Mouse (Mus musculus) kidney, embryonic 15.5 days (tissue): ENCODE results near the gene Tac4. TPM values are rescaled to one million over a fixed set of nuclear protein-coding genes. Genes with fewer than 3 reads are reported as not detected.

Experiments
- ATAC-seq: fragments of 200-750 bp; cut with Nextera tagmentation; replicated peaks from 2 replicates; pipeline ENCODE4 v1.8.0; 2017; ENCODE audit warnings: moderate TSS enrichment; ENCODE audit not compliant: low FRiP score
- H3K27ac ChIP-seq: fragments of 300-500 bp; sonication (generic); 2 replicates; pipeline ENCODE4 v1.5.1; 2015; ENCODE audit warnings: mild to moderate bottlenecking, inconsistent platforms
- H3K27me3 ChIP-seq: fragments of 300-500 bp; sonication (generic); 2 replicates; pipeline ENCODE4 v1.6.1; 2015; ENCODE audit warnings: inconsistent platforms
- H3K36me3 ChIP-seq: fragments of 300-500 bp; sonication (generic); 2 replicates; pipeline ENCODE4 v1.6.1; 2015; ENCODE audit warnings: inconsistent platforms
- H3K4me1 ChIP-seq: fragments of 300-500 bp; sonication (generic); 2 replicates; pipeline ENCODE4 v1.6.1; 2015; ENCODE audit warnings: inconsistent platforms
- H3K4me2 ChIP-seq: fragments of 300-500 bp; sonication (generic); 2 replicates; pipeline ENCODE4 v1.6.1; 2015; ENCODE audit warnings: moderate library complexity, mild to moderate bottlenecking, inconsistent platforms
- H3K4me3 ChIP-seq: fragments of 300-500 bp; sonication (generic); replicated peaks from 2 replicates; pipeline ENCODE4 v1.5.1; 2015; ENCODE audit warnings: mild to moderate bottlenecking, inconsistent platforms
- H3K9ac ChIP-seq: fragments of 300-500 bp; sonication (generic); 2 replicates; pipeline ENCODE4 v1.6.1; 2015; ENCODE audit warnings: mild to moderate bottlenecking, inconsistent platforms
- H3K9me3 ChIP-seq: fragments of 300-500 bp; sonication (generic); replicated peaks from 2 replicates; pipeline ENCODE4 v1.6.1; 2016; ENCODE audit warnings: inconsistent platforms
- WGBS: fragments of 180-500 bp; shearing (Covaris S2); methylation state at CpG from one replicate; pipeline ENCODE4 v1.1.7; 2015; ENCODE audit warnings: mixed read lengths; 5-methylcytosine and 5-hydroxymethylcytosine counted together
- polyA plus RNA-seq: library from polyadenylated mRNA; unstranded; fragments of >200 nt; fragmentation: Nextera tagmentation; extraction: Ambion mirVana; gene quantifications from 2 replicates; pipeline ENCODE4 v1.2.1, GENCODE M21; 2015

Tac4 gene
- polyA plus RNA-seq, 1 experiment from 2014 or later = 0.17 TPM

- Histone ChIP-seq H3K4me3 (no peak overlapping the region), H3K9me3 (no peaks in the 10 kb centered on the region), H3K27ac (peak overlapping the region; percentile 76), H3K4me1 (peaks cover 17% of the 10 kb centered on the region; the same call in 1 of the 2 replicates), H3K27me3 (no peaks in the 10 kb centered on the region), H3K36me3 (peaks cover 15% of the 10 kb centered on the region; the same call in 1 of the 2 replicates), H3K9ac (no peak overlapping the region), H3K4me2 (no peak overlapping the region)
- ATAC-seq = no peak
- WGBS = 34% methylated on average over 11 of the region's 11 CpGs
These were observed 2.6 kb downstream of the Tac4 start for GRCm38 (mm10) chr11:95263816-95264454.

DNA sequence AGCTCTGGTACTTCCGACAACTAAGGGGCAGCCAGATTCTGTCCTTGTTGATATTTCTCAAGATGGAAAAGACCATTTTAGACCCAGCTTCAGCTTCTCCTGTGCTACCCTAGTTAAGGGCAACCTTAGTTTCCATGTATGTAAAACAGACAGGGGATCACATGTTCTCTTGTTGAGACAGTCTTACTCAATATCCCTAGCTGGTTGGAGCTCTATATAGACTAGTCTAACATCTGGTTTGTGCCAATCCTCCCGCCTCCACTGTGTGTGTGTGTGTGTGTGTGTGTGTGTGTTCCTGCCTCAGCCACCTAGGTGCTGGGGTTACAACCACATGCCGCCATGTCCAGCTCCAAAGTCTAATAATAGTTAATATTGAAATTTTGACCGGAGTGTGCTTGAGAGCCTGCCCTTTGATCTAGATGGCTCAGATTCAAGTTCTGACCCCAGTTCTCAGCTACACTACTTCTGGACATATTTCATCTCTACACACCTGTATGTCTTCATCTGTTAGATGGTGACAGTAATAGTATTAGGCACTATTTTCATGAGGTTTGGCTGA, 3.2 kb downstream of the Tac4 start:
- 85% methylated on average over 4 of the region's 4 CpGs for WGBS
- H3K4me1 ChIP-seq = peaks cover 11% of the 10 kb centered on the region; the same call in 1 of the 2 replicates
- ATAC-seq = no peak
- H3K9me3 ChIP-seq = no peaks in the 10 kb centered on the region
- no peak overlapping the region for H3K4me2 ChIP-seq
- peak overlapping the region; percentile 76 for H3K27ac ChIP-seq
- no peaks in the 10 kb centered on the region for H3K27me3 ChIP-seq
- H3K36me3 ChIP-seq = peaks cover 21% of the 10 kb centered on the region; the same call in 1 of the 2 replicates
- H3K4me3 ChIP-seq = no peak overlapping the region
- no peak overlapping the region for H3K9ac ChIP-seq

DNA sequence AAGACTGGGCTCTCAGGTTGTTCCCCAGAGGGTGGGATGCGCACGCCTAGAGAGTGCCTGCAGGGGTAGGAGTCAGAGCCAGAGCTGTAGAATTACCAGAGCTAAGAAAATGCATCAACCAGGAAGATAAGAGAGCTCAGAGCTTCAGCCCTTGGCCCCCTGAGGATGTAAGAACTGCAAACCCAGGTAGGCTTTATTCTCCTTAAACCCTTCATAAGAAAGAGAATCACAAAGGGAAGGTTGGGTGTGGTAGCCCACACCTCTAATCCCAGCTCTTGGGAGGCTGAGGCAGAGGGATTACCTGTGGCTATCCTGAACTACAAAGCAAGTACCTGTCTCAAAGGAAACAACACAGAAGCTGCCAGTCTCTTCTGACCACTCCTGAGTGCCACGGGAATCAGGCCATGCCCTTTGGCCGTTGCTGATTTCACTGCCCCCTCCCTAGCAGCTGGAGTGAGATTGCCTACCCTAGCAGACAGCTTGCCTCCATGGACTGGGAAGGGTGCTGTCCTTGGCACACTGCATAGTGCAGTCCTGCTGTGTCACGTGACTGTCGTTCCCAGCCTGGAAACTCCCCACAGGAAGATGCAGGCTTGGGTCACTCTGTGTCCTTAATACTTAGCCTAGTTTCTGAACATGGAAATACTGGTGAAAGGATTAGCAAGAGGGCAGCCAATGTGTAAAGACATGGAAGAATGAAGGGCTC, 5.4 kb downstream of the Tac4 start:
- Histone ChIP-seq H3K4me2 (no peak overlapping the region), H3K4me1 (0 out of 2 replicates have a peak, but pooled peaks cover 9% of the 10 kb centered on the region), H3K27me3 (no peaks in the 10 kb centered on the region), H3K4me3 (no peak overlapping the region), H3K9me3 (no peaks in the 10 kb centered on the region), H3K9ac (no peak overlapping the region), H3K36me3 (peaks cover 42% of the 10 kb centered on the region), H3K27ac (no peak overlapping the region)
- 58% methylated on average over 6 of the region's 6 CpGs for WGBS
- no peak for ATAC-seq

GRCm38 (mm10) chr11:95273661-95274060, 12.3 kb downstream of the Tac4 start:
- Histone ChIP-seq H3K27ac (no peak overlapping the region), H3K9me3 (no peaks in the 10 kb centered on the region), H3K36me3 (peaks cover 100% of the 10 kb centered on the region), H3K4me2 (no peak overlapping the region), H3K4me1 (no peaks in the 10 kb centered on the region), H3K27me3 (no peaks in the 10 kb centered on the region), H3K4me3 (no peak overlapping the region), H3K9ac (no peak overlapping the region)
- 92% methylated on average over 5 of the region's 5 CpGs for WGBS
- no peak for ATAC-seq

DNA sequence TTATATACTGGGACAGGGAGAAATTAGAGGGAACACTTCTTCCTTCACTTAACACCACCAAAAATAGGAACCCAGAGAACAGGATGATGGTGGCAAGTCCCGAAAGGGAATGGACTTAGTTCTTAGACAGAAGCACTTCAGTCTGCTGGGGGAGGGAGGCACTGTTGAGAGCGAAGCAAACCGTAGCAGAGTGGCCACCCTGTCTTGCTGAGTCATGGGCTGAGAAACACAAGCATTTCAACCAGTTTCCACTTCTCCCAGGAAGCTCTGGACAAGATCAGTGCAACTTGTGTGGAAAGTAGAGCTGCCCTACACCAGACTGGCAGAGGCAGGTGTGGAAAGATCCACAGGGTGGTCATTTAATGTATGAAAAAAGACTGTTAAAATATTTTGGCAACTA, 13.3 kb downstream of the Tac4 start:
- 94% methylated on average over 3 of the region's 3 CpGs for WGBS
- no peak overlapping the region for H3K27ac ChIP-seq

DNA sequence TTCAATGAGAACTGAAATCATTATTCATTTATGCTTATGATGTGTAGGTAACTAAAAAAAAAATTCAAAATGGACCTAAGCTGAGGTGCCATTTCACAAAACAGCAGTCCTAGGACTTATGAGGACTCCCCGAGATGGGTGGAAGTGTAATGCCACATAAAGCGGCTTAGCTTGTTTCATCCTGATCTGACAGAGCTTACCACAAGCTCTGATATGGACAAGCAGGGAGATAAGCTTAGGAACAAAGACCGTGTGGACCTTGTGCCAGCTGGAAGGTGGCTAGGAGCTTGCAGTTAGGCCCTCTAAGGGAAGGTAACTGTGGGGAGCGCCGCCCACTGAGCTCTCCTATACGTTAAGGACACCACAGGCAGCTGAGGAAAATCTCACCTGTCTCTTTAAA, 14.7 kb downstream of the Tac4 start:
- H3K4me3 ChIP-seq = no peak overlapping the region
- H3K27ac ChIP-seq = no peak overlapping the region
- ATAC-seq = no peak
- no peaks in the 10 kb centered on the region for H3K9me3 ChIP-seq
- peaks cover 100% of the 10 kb centered on the region for H3K36me3 ChIP-seq
- H3K4me1 ChIP-seq = no peaks in the 10 kb centered on the region
- H3K4me2 ChIP-seq = no peak overlapping the region
- H3K9ac ChIP-seq = no peak overlapping the region
- no peaks in the 10 kb centered on the region for H3K27me3 ChIP-seq
- WGBS = 90% methylated on average over 6 of the region's 6 CpGs

More for the DNA sequence above, 13.3 kb downstream of the Tac4 start:
- H3K9ac ChIP-seq = no peak overlapping the region
- no peak overlapping the region for H3K4me3 ChIP-seq
- no peaks in the 10 kb centered on the region for H3K27me3 ChIP-seq
- no peaks in the 10 kb centered on the region for H3K9me3 ChIP-seq
- no peaks in the 10 kb centered on the region for H3K4me1 ChIP-seq
- no peak overlapping the region for H3K4me2 ChIP-seq
- no peak for ATAC-seq
- H3K36me3 ChIP-seq = peaks cover 100% of the 10 kb centered on the region

DNA sequence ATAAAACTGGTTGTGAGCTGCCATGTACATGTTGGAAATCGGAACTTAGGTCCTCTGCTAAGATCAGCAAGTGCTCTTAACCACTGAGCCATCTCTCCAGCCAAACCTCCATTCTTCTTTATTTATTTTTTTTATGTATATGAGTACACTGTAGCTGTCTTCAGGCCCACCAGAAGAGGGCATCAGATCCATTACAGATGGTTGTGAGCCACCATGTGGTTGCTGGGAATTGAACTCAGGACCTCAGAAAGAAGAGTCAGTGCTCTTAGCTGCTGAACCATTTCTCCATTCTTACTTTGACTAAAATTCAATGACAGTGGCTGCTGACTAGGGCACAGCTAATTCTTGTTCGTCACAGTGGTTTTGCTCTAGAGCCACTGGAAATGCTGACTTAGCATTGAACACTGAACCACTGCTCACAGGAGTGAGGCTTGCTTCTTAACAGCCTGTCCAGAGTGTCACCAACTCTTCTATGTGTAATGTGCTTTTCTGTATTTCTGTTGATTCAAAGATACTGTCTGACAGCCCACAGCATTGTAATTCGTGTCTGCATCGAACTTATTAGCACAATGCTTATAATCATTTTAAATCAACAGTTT, 17.8 kb downstream of the Tac4 start:
- Histone ChIP-seq H3K4me1 (no peaks in the 10 kb centered on the region), H3K4me2 (no peak overlapping the region), H3K27me3 (no peaks in the 10 kb centered on the region), H3K4me3 (no peak overlapping the region), H3K9me3 (no peaks in the 10 kb centered on the region), H3K36me3 (peaks cover 100% of the 10 kb centered on the region), H3K27ac (no peak overlapping the region), H3K9ac (no peak overlapping the region)
- ATAC-seq = no peak
- 90% methylated on average over 4 of the region's 4 CpGs for WGBS

DNA sequence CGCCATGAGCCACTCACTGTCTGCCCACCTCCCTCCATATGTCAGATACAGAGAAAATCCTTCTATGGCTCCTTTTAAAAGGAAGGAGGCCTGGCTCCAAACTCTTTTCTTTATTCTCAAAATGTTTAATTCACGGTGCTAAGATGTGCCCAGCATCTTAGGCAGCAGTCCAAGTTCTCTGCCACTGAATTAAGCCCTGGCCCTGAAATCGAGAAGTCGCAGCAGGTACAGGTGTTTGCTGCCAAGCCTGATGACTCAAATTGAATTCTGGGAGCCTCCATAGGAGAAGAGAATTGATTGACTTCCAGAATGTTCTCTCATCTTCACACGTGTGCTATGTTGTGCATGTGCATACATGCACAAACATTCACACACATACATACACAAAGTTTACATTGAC, 21.0 kb downstream of the Tac4 start:
- WGBS = 95% methylated on average over 5 of the region's 5 CpGs

DNA sequence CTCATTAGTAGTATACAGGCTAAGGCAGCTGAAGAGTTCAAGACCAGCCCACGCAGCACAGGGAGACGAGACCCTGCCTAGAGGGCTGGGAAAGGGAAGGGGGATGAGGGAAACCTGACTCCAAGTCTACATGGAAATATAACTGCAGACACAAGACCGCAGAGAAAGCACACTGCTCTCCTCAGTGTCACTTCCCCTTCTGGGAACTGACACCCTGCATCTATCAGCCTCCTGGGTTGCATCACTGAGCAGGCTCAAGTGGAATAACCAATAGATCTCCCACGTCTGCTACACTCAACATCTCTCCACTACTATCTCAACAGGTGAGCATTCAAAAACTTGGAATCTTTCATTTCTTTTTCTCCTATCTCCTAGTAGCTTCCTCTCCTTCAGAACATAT, 30.7 kb downstream of the Tac4 start:
- no peak overlapping the region for H3K4me3 ChIP-seq
- no peak overlapping the region for H3K9ac ChIP-seq
- H3K27ac ChIP-seq = no peak overlapping the region
- H3K4me1 ChIP-seq = no peaks in the 10 kb centered on the region
- no peak overlapping the region for H3K4me2 ChIP-seq
- H3K27me3 ChIP-seq = no peaks in the 10 kb centered on the region
- peaks cover 88% of the 10 kb centered on the region for H3K36me3 ChIP-seq
- WGBS = 76% methylated on average over 4 of the region's 4 CpGs
- no peaks in the 10 kb centered on the region for H3K9me3 ChIP-seq
- ATAC-seq = no peak

More for the DNA sequence above, 21.0 kb downstream of the Tac4 start:
- H3K9ac ChIP-seq = no peak overlapping the region
- H3K27ac ChIP-seq = no peak overlapping the region
- no peaks in the 10 kb centered on the region for H3K9me3 ChIP-seq
- peaks cover 99% of the 10 kb centered on the region for H3K36me3 ChIP-seq
- H3K4me1 ChIP-seq = no peaks in the 10 kb centered on the region
- no peaks in the 10 kb centered on the region for H3K27me3 ChIP-seq
- H3K4me2 ChIP-seq = no peak overlapping the region
- no peak for ATAC-seq
- H3K4me3 ChIP-seq = no peak overlapping the region

GRCm38 (mm10) chr11:95293017-95293624, 31.8 kb downstream of the Tac4 start:
- H3K27me3 ChIP-seq = no peaks in the 10 kb centered on the region
- no peak overlapping the region for H3K4me2 ChIP-seq
- H3K9ac ChIP-seq = no peak overlapping the region
- H3K4me3 ChIP-seq = no peak overlapping the region
- H3K27ac ChIP-seq = no peak overlapping the region
- no peaks in the 10 kb centered on the region for H3K4me1 ChIP-seq
- H3K9me3 ChIP-seq = no peaks in the 10 kb centered on the region
- peaks cover 88% of the 10 kb centered on the region for H3K36me3 ChIP-seq
- WGBS = 87% methylated on average over 8 of the region's 8 CpGs
- no peak for ATAC-seq

DNA sequence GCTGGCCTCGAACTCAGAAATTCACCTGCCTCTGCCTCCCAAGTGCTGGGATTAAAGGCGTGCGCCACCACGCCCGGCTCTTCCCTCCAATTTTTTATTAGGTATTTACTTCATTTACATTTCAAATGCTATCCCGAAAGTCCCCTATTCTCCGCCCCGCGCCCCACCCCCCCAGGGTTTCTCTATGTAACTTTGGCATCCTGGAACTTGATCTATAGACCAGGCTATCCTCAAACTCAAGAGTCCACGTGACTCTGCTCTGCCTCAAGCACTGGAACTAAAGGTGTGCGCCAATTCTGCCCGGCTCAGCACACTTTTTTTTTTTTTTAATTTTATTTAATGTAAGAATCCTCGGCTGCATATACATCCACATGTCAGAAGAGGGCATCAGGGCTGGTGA, 34.4 kb downstream of the Tac4 start:
- peaks cover 87% of the 10 kb centered on the region for H3K36me3 ChIP-seq

GRCm38 (mm10) chr11:95298146-95298545, 36.8 kb downstream of the Tac4 start:
- Histone ChIP-seq H3K4me2 (no peak overlapping the region), H3K27me3 (no peaks in the 10 kb centered on the region), H3K4me1 (no peaks in the 10 kb centered on the region), H3K9me3 (no peaks in the 10 kb centered on the region), H3K36me3 (peaks cover 87% of the 10 kb centered on the region), H3K9ac (no peak overlapping the region), H3K4me3 (no peak overlapping the region), H3K27ac (no peak overlapping the region)
- no peak for ATAC-seq
- 22% methylated on average over 2 of the region's 2 CpGs for WGBS

More for the DNA sequence above, 34.4 kb downstream of the Tac4 start:
- Histone ChIP-seq H3K4me1 (no peaks in the 10 kb centered on the region), H3K27ac (no peak overlapping the region), H3K9me3 (no peaks in the 10 kb centered on the region), H3K27me3 (no peaks in the 10 kb centered on the region), H3K4me3 (no peak overlapping the region), H3K9ac (no peak overlapping the region), H3K4me2 (no peak overlapping the region)
- no peak for ATAC-seq
- 94% methylated on average over 13 of the region's 13 CpGs for WGBS
